Mouse (Mus musculus): ENCODE results near the gene Cmc4. TPM values are rescaled to one million over a fixed set of nuclear protein-coding genes. Genes with fewer than 3 reads are reported as not detected.

Cmc4 gene
- polyA plus RNA-seq, 1 experiment from 2014 or later, result 10.3 TPM

Other genes starting within 250 kb of the Cmc4 start
- 44.5 to 78.1 TPM (median 48.7 TPM) in 3 replicates for gene Fundc2, start 34.2 kb downstream of the Cmc4 start, polyA plus RNA-seq (2018)
- gene F8, start 34.0 kb downstream of the Cmc4 start, polyA plus RNA-seq (2018), result 0.15 to 0.36 TPM (median 0.29 TPM) in 3 replicates
- 4.4 to 12.2 TPM (median 7.3 TPM) in 3 replicates for gene Mtcp1, start within 50 bp of the Cmc4 start, polyA plus RNA-seq (2018)
- 19.2 to 51.9 TPM (median 20.4 TPM) in 3 replicates for gene Brcc3, start within 50 bp of the Cmc4 start, polyA plus RNA-seq (2018)
- 29.7 to 41.6 TPM (median 37.2 TPM) in 3 replicates for gene Vbp1, start 97.7 kb upstream of the Cmc4 start, polyA plus RNA-seq (2018)
- gene Rab39b, start 161.6 kb upstream of the Cmc4 start, polyA plus RNA-seq (2018), result not detected in 3 replicates